Mouse (Mus musculus) forebrain, embryonic 12.5 days (tissue): Measurements from ENCODE around the gene Slc6a4. TPM values are rescaled to one million over a fixed set of nuclear protein-coding genes. Genes with fewer than 3 reads are reported as not detected.

ENCODE experiments used
- microRNA counts: library from miRNA; unstranded; fragments of <30 nt; microRNA quantifications from one replicate; lab custom pipeline; 2017
- microRNA-seq: library from miRNA; unstranded; fragments of <30 nt; microRNA quantifications from one replicate; pipeline ENCODE4, GENCODE M21; 2017
- polyA plus RNA-seq: library from polyadenylated mRNA; unstranded; fragments of >200 nt; fragmentation: Nextera tagmentation; extraction: Ambion mirVana; gene quantifications from 2 replicates; pipeline ENCODE4 v1.2.1, GENCODE M21; 2016

Gene Slc6a4
- polyA plus RNA-seq, 1 experiment from 2014 or later: 0.37 TPM

MicroRNA genes within 50 kb of the gene (microRNA counts, 519-probe panel; counts per million panel counts)
- microRNA mmu-miR-423-3p (lab: Ali Mortazavi, UCI): 4,417 counts per million, percentile 52 among the panel's probes with 10 or more counts
- microRNA mmu-miR-423-5p (lab: Ali Mortazavi, UCI): 3,373 counts per million, percentile 30 among the panel's probes with 10 or more counts

Small RNAs within 50 kb of the gene (microRNA-seq; reads per million reads assigned to microRNA genes)
- 9,828 reads per million, percentile 95 among the genes with 10 or more reads in this experiment for gene Mir423

Other genes starting within 250 kb of the Slc6a4 start
- 29.7 and 31.9 TPM in 2 replicates for gene Gosr1, start 235.0 kb upstream of the Slc6a4 start, polyA plus RNA-seq
- gene Cpd, start 151.6 kb upstream of the Slc6a4 start, polyA plus RNA-seq: 11.7 and 13.2 TPM in 2 replicates
- not detected in 2 replicates for gene Tmigd1, start 96.4 kb upstream of the Slc6a4 start, polyA plus RNA-seq
- 175 and 180 TPM in 2 replicates for gene Blmh, start 73.8 kb upstream of the Slc6a4 start, polyA plus RNA-seq
- 75.6 and 79.9 TPM in 2 replicates for gene Nsrp1, start 79.8 kb downstream of the Slc6a4 start, polyA plus RNA-seq
- gene Efcab5, start 190.4 kb downstream of the Slc6a4 start, polyA plus RNA-seq: 0.46 and 0.83 TPM in 2 replicates
- gene Ssh2, start 217.7 kb downstream of the Slc6a4 start, polyA plus RNA-seq: 19.4 and 20.7 TPM in 2 replicates